Mouse (Mus musculus): Measurements from ENCODE around the gene Atp8b4. TPM values are rescaled to one million over a fixed set of nuclear protein-coding genes. Genes with fewer than 3 reads are reported as not detected.

Gene Atp8b4
- total RNA-seq, 2 experiments from 2014 or later = not detected

DNA sequence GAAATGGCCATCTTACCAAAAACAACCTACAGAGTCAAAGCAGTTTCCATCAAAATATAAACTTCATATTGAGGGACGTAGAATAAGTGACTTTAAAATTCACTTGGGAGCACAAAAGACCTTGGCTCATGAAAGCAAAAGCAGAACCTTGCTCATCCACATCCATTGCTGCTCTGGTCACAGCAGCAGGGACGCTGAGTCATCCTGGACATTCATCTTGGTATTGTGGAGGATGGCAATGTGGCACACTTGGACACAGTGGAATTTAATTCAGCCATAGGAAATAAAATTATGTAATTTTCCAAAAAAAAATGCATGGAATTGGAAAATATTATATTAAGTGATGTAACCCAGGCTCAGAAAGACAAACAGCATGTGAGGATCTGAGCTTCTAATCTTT lies 184.1 kb downstream of the Atp8b4 start:
- Histone ChIP-seq H3K27ac (no peak overlapping the region), H3K4me3 (no peak overlapping the region)
- DNase-seq (ENCODE audit: low spot score in 2 of 2) = no peak
- TF ChIP-seq CTCF (conservative IDR thresholded peaks at IDR 0.05) = no peak

DNA sequence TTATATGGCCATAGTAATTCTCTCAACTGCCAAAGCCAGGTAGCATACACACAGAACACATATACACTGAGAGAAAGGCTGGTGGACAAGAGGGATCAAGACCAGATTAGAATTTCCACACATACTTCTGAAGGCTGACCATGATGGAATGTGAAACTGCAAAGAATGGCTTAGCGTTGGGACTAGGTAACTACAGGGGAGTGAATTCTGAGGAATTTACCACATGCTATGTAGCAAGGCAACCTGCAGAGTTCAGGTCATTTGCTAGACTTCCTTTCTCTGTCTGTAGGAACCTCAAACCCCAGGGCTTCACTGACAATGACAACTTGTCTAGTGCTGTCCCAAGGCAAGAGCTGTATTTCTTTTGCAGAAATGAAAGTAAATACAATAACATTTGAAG lies 189.4 kb downstream of the Atp8b4 start:
- H3K4me3 ChIP-seq = no peak overlapping the region
- DNase-seq (ENCODE audit: low spot score in 2 of 2) = no peak
- no peak overlapping the region for H3K27ac ChIP-seq
- no peak for TF ChIP-seq CTCF (conservative IDR thresholded peaks at IDR 0.05)

DNA sequence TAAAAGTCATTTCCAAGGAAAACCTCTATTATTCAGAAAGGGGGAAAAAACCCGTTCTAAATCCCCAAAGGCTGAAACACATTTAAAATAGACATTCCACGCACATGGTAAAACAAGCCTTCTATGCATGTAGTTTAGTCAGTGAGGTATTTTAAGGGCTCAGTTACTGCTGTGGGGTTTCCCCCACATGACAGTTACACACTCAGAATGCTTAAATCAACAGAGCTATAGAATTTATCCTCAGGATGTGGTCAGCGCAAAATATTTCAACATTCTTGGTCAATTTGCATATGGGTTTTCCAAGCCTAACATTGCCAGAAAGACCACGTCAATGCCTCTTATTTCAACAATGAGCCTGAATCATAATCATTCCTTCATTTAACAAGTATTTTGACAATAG lies 190.5 kb downstream of the Atp8b4 start:
- no peak overlapping the region for H3K4me3 ChIP-seq
- no peak for TF ChIP-seq CTCF (conservative IDR thresholded peaks at IDR 0.05)
- H3K27ac ChIP-seq = no peak overlapping the region
- no peak for DNase-seq (ENCODE audit: low spot score in 2 of 2)

DNA sequence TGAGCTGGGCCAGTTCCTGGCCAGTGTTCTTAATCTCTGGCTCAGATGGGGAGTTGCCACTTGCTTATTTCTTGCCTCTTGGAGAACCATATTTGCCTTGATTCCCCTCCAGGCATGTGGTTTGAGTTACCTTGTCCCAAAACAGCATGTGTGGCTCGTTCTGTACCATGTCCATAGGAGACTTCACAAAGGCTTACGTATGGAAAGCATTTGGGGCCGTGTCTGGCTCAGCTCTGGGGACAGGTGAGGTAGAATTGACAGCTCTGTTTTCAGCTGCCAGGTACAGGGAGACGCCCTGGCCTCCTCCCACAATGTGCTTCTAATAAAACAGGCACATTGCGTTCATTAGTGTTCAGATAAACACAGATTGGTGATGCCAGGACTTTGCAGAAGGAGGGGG lies 195.9 kb downstream of the Atp8b4 start:
- H3K4me3 ChIP-seq = no peak overlapping the region
- no peak overlapping the region for H3K27ac ChIP-seq
- DNase-seq (ENCODE audit: low spot score in 2 of 2) = no peak

DNA sequence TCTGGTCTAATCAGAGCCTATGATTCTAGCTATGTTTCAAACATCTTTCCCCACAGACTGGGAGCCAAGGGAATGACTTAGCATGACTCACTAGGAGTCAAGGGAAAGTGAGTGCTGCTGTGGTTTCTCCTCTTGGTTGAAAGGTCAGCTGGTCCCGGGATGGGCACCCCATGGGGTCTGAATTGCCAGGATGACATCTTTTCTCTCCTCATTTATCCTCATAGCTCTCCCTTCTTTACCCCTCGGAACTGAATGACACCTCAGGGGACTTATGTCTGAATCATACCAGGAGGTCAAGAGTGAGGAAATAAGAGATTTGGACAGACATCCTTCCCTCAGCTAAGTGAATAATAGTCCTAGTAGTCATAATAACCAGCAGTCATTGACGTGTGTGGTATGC lies 197.2 kb downstream of the Atp8b4 start:
- TF ChIP-seq CTCF (conservative IDR thresholded peaks at IDR 0.05) = no peak
- H3K4me3 ChIP-seq = no peak overlapping the region
- no peak for DNase-seq (ENCODE audit: low spot score in 2 of 2)
- no peak overlapping the region for H3K27ac ChIP-seq

More for the DNA sequence above, 195.9 kb downstream of the Atp8b4 start:
- TF ChIP-seq CTCF (conservative IDR thresholded peaks at IDR 0.05) = no peak

DNA sequence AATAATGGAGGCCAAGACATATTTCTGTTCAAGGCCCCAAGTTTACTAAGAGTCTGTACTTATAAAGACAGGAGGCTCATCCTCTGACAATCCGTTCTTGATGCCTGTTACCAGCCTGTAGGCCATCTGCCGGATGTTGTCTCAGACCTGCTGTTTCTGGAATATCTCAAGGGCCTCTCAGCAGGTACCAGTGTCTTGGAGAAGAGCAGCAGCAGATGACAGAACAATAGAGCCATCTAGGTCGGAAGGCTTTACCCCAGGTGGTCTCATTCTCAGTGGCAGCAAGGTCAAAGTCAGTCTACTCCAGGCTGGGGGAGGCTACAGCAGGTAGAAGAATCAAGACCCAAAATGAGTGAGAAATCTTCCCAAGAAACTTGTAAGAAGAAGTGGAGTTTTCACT lies 198.1 kb downstream of the Atp8b4 start:
- no peak for DNase-seq (ENCODE audit: low spot score in 2 of 2)
- Histone ChIP-seq H3K27ac (no peak overlapping the region), H3K4me3 (no peak overlapping the region)
- TF ChIP-seq CTCF (conservative IDR thresholded peaks at IDR 0.05) = no peak

DNA sequence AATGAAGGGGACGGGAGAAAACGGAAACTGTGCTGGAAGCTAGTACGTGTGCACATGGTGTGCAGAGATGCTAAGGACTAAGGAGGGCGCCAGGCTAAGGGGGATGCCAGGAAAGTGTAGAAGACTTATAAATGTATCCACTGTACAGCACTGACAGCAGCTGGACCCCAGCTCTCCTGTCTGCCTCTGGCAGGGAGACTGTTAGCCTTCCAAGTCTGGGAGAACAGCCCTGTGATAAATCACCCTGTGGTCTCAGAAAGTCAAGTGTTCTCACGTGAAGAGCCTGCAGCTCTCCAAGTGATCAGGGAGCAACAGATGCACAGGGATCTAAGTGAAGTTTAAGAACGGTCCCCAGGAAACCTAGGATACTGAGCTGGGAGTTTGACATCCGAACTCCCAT lies 209.8 kb downstream of the Atp8b4 start:
- no peak for TF ChIP-seq CTCF (conservative IDR thresholded peaks at IDR 0.05)
- H3K4me3 ChIP-seq = no peak overlapping the region

DNA sequence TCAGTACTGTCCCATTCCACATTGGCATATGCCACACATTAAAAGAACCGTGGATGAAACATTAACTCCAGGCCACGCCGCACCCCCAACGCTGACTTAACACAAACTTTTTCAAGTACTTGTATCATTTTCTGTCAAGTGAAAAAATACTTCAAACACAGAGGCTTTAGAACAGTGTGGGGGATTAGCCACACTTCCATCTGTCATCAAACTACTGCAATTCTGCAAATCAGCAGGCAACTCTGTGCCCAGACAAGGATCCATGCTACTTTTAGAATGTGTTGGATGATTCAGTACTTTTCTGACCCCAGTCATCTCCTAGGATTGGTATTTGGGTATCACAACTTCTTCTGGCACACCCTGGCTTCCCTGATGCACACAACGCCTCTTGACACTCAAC lies 212.5 kb downstream of the Atp8b4 start:
- Histone ChIP-seq H3K4me3 (no peak overlapping the region), H3K27ac (no peak overlapping the region)
- no peak for TF ChIP-seq CTCF (conservative IDR thresholded peaks at IDR 0.05)
- peak; percentile 14 to 17 for DNase-seq (ENCODE audit: low spot score in 2 of 2)

More for the DNA sequence above, 209.8 kb downstream of the Atp8b4 start:
- H3K27ac ChIP-seq = no peak overlapping the region
- no peak for DNase-seq (ENCODE audit: low spot score in 2 of 2)

DNA sequence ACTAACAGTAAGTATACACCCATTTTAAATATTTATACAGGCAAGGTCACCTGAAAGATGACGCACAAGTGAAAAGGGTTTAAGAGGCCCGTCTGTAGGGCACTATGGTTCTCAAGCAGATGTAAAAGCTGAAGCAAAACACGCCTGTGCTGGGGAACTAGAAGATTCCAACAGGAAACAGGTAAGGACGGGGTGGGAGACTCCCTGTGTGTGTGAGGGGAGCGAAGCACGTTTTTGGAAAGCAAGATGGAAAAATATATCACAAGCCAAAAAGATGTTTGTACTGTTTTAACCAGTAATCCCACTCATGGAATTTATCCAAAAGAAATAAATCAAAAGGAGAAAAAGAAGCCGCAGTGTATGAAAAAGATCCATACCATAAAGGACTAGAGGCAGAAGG lies 214.1 kb downstream of the Atp8b4 start:
- H3K4me3 ChIP-seq = no peak overlapping the region
- no peak overlapping the region for H3K27ac ChIP-seq
- DNase-seq (ENCODE audit: low spot score in 2 of 2) = no peak
- TF ChIP-seq CTCF (conservative IDR thresholded peaks at IDR 0.05) = no peak

DNA sequence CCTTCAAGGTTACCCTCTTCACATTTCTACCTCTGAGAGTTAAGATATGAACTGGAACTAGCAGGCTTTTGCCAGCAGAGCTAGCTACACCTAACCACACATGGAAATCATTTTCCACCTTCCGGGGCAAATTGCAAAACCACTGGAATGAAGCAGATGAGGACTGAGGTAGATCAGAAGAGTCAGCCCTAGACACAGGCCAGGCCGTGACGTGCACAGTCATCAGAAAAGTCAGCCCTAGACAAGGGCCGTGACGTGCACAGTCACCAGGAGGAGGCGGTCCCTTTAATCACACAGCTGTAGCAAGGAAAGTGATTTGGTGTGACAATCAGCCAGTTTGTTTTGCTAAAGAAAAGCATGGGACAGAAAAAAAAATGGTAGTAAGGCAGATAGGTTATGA lies 216.4 kb downstream of the Atp8b4 start:
- Histone ChIP-seq H3K4me3 (no peak overlapping the region), H3K27ac (no peak overlapping the region)
- TF ChIP-seq CTCF (conservative IDR thresholded peaks at IDR 0.05) = no peak
- DNase-seq (ENCODE audit: low spot score in 2 of 2) = no peak

DNA sequence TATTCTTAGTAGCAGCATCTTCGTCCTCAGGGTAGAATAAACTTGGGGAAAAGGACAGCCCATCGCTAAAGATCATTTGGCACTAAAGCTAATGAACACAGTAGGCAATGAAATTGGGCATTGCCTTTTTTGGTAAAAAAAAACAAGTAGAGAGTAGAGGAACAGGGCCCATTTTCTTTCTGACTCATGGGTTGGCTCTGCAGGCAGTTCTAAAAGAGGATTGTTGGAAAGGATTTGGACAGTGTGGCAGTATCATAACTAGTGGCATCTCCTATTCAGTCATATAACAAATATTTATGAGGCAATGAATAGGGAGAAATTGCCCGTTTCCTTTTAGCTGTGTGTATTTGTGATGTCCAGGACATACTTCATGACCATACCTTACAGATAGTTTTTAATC lies 217.4 kb downstream of the Atp8b4 start:
- Histone ChIP-seq H3K27ac (peak overlapping the region; percentile 39; the same call in 1 of the 2 replicates), H3K4me3 (no peak overlapping the region)
- DNase-seq (ENCODE audit: low spot score in 2 of 2) = no peak
- TF ChIP-seq CTCF (conservative IDR thresholded peaks at IDR 0.05) = no peak

DNA sequence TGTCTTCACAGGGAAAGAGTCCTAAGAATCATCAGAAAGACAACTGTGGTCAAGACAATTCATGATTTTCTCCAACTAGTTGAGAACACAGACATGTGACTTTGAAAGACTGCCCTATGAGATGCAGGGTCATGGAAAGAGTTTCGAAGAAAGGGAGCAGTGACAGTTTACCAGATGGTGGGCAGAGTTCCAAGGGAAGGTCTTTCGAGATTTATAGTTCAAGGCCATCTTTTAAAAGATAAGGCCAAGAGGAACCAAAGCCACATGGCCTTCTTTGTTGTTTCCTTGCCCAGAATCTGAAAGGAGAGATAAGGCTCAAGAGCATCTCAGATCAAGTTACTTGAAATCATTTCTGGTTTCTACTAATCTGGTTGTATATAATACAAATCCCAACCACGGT lies 225.0 kb downstream of the Atp8b4 start:
- no peak for DNase-seq (ENCODE audit: low spot score in 2 of 2)
- Histone ChIP-seq H3K4me3 (no peak overlapping the region), H3K27ac (no peak overlapping the region)
- TF ChIP-seq CTCF (conservative IDR thresholded peaks at IDR 0.05) = no peak

DNA sequence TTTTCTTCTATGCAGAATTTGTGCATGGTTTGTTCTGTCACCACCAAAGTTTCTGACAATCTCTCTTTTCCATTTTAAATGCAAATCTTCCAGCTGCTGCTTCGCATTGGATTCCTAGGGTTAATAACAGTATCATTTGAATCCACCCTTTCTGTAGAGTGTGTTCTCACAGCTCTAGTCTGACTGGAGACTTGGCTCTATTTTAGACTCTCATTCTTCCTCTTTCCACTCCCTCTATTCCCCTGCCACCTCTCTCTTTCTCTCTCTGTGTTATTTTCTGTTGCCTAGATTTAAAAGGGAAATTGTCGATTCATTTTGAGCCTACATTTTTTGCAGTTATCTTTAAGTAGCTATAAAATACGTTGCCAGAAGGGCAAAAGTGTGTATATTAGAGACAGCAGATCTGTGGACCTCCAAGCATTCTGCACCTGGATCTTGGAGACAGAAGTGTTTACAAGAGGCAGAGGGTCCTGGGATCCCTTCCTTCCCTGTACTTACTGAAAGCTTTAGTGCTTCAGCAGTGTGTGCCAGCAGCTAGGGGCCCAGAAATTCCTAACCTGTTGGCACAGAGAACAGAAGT lies 225.6 kb downstream of the Atp8b4 start:
- TF ChIP-seq CTCF (conservative IDR thresholded peaks at IDR 0.05) = no peak
- no peak for DNase-seq (ENCODE audit: low spot score in 2 of 2)
- no peak overlapping the region for H3K27ac ChIP-seq
- no peak overlapping the region for H3K4me3 ChIP-seq

DNA sequence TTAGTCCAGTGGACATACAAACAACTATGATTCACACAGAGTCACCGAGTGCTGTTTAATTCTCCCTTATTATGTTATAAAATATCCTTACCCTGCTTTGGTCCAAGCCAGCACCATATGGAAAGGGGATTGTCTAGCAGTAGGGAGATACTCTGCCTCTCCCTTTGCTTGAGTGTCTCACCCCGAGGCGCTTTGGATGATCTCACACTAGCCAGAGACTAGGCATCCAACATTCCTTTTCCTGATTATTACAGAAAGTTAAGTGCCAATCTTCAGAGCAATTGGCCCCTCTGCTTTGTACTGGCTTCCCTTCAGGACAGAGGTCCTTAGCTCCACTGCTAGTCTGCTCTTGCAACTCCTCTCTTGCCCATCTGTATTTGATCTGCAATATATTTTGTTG lies 226.2 kb downstream of the Atp8b4 start:
- DNase-seq (ENCODE audit: low spot score in 2 of 2) = no peak
- no peak for TF ChIP-seq CTCF (conservative IDR thresholded peaks at IDR 0.05)
- H3K27ac ChIP-seq = no peak overlapping the region
- H3K4me3 ChIP-seq = no peak overlapping the region

Other genes with a start within 250 kb of the Atp8b4 start
- 10 to 100 TPM; 15.3 to 15.9 TPM for gene Slc27a2, start 51.7 kb upstream of the Atp8b4 start, total RNA-seq (2021)
- gene Hdc, start 118.6 kb upstream of the Atp8b4 start, total RNA-seq (2021) = 1 to 10 TPM; 1.1 TPM
- gene Gabpb1, start 175.7 kb upstream of the Atp8b4 start, total RNA-seq (2021) = 10 to 100 TPM; 18.2 to 18.5 TPM
- gene Usp8, start 206.7 kb upstream of the Atp8b4 start, total RNA-seq (2021) = 10 to 100 TPM; 50.9 to 53.3 TPM